Mouse (Mus musculus) ovary, postnatal 10 days (tissue): ENCODE results near the gene Inpp5f.
"Not testable (repeated sequence)": the region's sequence is repeated elsewhere in the genome, so short reads cannot be mapped to it uniquely, and the experiment has no call there.

Experiments used
- DNase-seq: peaks from one replicate; pipeline ENCODE4 v3.0.0; 2022; ENCODE audit warnings: low spot score

Gene Inpp5f

GRCm38 (mm10) chr7:128592936-128593241 lies 18.2 kb upstream of the Inpp5f start:
- DNase-seq: no peak

- DNase-seq: no peak
Observed at GRCm38 (mm10) chr7:128596274-128596673, 14.9 kb upstream of the Inpp5f start.

- DNase-seq: no peak
Observed at GRCm38 (mm10) chr7:128599072-128599471, 12.1 kb upstream of the Inpp5f start.

GRCm38 (mm10) chr7:128601826-128602225 lies 9.3 kb upstream of the Inpp5f start:
- no peak for DNase-seq

GRCm38 (mm10) chr7:128609936-128610335 lies 1.2 kb upstream of the Inpp5f start:
- not testable (repeated sequence) for DNase-seq

GRCm38 (mm10) chr7:128610490-128610889 lies 638 bp upstream of the Inpp5f start:
- DNase-seq: no peak

GRCm38 (mm10) chr7:128611799-128612411 lies 777 bp downstream of the Inpp5f start:
- DNase-seq: no peak

GRCm38 (mm10) chr7:128612521-128613181 lies 1.5 kb downstream of the Inpp5f start:
- no peak for DNase-seq

- DNase-seq: no peak
Observed at GRCm38 (mm10) chr7:128613578-128613977, 2.5 kb downstream of the Inpp5f start.

GRCm38 (mm10) chr7:128617587-128617986 lies 6.5 kb downstream of the Inpp5f start:
- DNase-seq: no peak

- no peak for DNase-seq
Observed at GRCm38 (mm10) chr7:128620178-128620577, 9.1 kb downstream of the Inpp5f start.

GRCm38 (mm10) chr7:128622266-128622961 lies 11.3 kb downstream of the Inpp5f start:
- no peak for DNase-seq

- no peak for DNase-seq
Observed at GRCm38 (mm10) chr7:128622994-128623393, 11.9 kb downstream of the Inpp5f start.

- no peak for DNase-seq
Observed at GRCm38 (mm10) chr7:128625382-128625781, 14.3 kb downstream of the Inpp5f start.

GRCm38 (mm10) chr7:128626601-128627000 lies 15.5 kb downstream of the Inpp5f start:
- DNase-seq: no peak

GRCm38 (mm10) chr7:128627251-128627650 lies 16.1 kb downstream of the Inpp5f start:
- DNase-seq: no peak

GRCm38 (mm10) chr7:128627723-128628122 lies 16.6 kb downstream of the Inpp5f start:
- no peak for DNase-seq

- DNase-seq: no peak
Observed at GRCm38 (mm10) chr7:128633156-128633555, 22.0 kb downstream of the Inpp5f start.

GRCm38 (mm10) chr7:128639925-128640485 lies 28.9 kb downstream of the Inpp5f start:
- no peak for DNase-seq

- no peak for DNase-seq
Observed at GRCm38 (mm10) chr7:128641571-128641970, 30.4 kb downstream of the Inpp5f start.

- DNase-seq: no peak
Observed at GRCm38 (mm10) chr7:128642386-128642785, 31.3 kb downstream of the Inpp5f start.

GRCm38 (mm10) chr7:128656970-128657369 lies 45.8 kb downstream of the Inpp5f start:
- no peak for DNase-seq

- DNase-seq: no peak
Observed at GRCm38 (mm10) chr7:128663906-128664305, 52.8 kb downstream of the Inpp5f start.
